Mouse (Mus musculus) lung, postnatal 0 days (tissue): ENCODE data around the gene Cuedc2. TPM values are rescaled to one million over a fixed set of nuclear protein-coding genes. Genes with fewer than 3 reads are reported as not detected.

Experiments
- ATAC-seq: fragments of 200-750 bp; cut with Nextera tagmentation; 2 replicates; pipeline ENCODE4 v1.8.0; 2017; ENCODE audit warnings: moderate library complexity
- DNase-seq: peaks from one replicate; pipeline ENCODE4 v3.0.0-alpha.2; 2016; ENCODE audit warnings: low spot score
- H3K27ac ChIP-seq: fragments of 300-500 bp; sonication (generic); 2 replicates; pipeline ENCODE4 v1.5.1; 2014; ENCODE audit warnings: antibody characterized with exemption, mild to moderate bottlenecking, low read length, mixed read lengths
- H3K27me3 ChIP-seq: fragments of 300-500 bp; sonication (generic); replicated peaks from 2 replicates; pipeline ENCODE4 v1.6.1; 2014; ENCODE audit warnings: low read length, mixed read lengths; ENCODE audit not compliant: insufficient read depth
- H3K36me3 ChIP-seq: fragments of 300-500 bp; sonication (generic); 2 replicates; pipeline ENCODE4 v1.6.1; 2014; ENCODE audit warnings: low read length, mixed read lengths; ENCODE audit not compliant: insufficient read depth
- H3K4me1 ChIP-seq: fragments of 300-500 bp; sonication (generic); 2 replicates; pipeline ENCODE4 v1.6.1; 2014; ENCODE audit warnings: antibody characterized with exemption, low read depth, low read length, mixed read lengths; ENCODE audit not compliant: insufficient read depth
- H3K4me2 ChIP-seq: fragments of 300-500 bp; sonication (generic); replicated peaks from 2 replicates; pipeline ENCODE4 v1.6.1; 2014; ENCODE audit warnings: low read depth, mild to moderate bottlenecking, low read length, moderate library complexity, mixed read lengths
- H3K4me3 ChIP-seq: fragments of 300-500 bp; sonication (generic); 2 replicates; pipeline ENCODE4 v1.5.1; 2014; ENCODE audit warnings: low read depth, low read length
- H3K9ac ChIP-seq: fragments of 300-500 bp; sonication (generic); replicated peaks from 2 replicates; pipeline ENCODE4 v1.6.1; 2014; ENCODE audit warnings: low read depth, mild to moderate bottlenecking
- H3K9me3 ChIP-seq: fragments of 300-500 bp; sonication (generic); 2 replicates; pipeline ENCODE4 v1.6.1; 2016; ENCODE audit warnings: low read length, mixed read lengths
- CTCF ChIP-seq: IDR thresholded peaks from 2 replicates; pipeline ENCODE4 v1.5.1; 2016; ENCODE audit warnings: antibody characterized with exemption, mild to moderate bottlenecking
- EP300 ChIP-seq: IDR thresholded peaks from 2 replicates; pipeline ENCODE4 v1.6.1; 2016; ENCODE audit warnings: antibody characterized with exemption, mild to moderate bottlenecking, control low read depth
- WGBS: fragments of 180-500 bp; shearing (Covaris S2); extraction: QIAGEN DNeasy Blood & Tissue Kit; methylation state at CpG from one replicate; pipeline ENCODE4 v1.1.7; 2014; 5-methylcytosine and 5-hydroxymethylcytosine counted together
- polyA plus RNA-seq: library from polyadenylated mRNA; unstranded; fragments of >200 nt; fragmentation: Nextera tagmentation; extraction: Ambion mirVana; gene quantifications from 2 replicates; pipeline ENCODE4 v1.2.1, GENCODE M21; 2015

The Cuedc2 gene
- polyA plus RNA-seq, 1 experiment from 2014 or later, result 99.9 TPM

GRCm38 (mm10) chr19:46311341-46311740 lies 27.2 kb downstream of the Cuedc2 start:
- ATAC-seq, result no peak

GRCm38 (mm10) chr19:46310312-46310865 lies 28.1 kb downstream of the Cuedc2 start:
- TF ChIP-seq CTCF (no peak), EP300 (no peak)
- H3K4me2 ChIP-seq, result no peak overlapping the region
- H3K9ac ChIP-seq, result no peak overlapping the region
- H3K9me3 ChIP-seq, result no peaks in the 10 kb centered on the region
- H3K36me3 ChIP-seq, result peaks cover 24% of the 10 kb centered on the region
- H3K27ac ChIP-seq, result no peak overlapping the region
- WGBS, result 90% methylated on average over 12 of the region's 12 CpGs
- DNase-seq, result no peak
- ATAC-seq, result no peak
- peaks cover 6% of the 10 kb centered on the region; the same call in 1 of the 2 replicates for H3K4me1 ChIP-seq
- H3K4me3 ChIP-seq, result no peak overlapping the region
- peaks cover 16% of the 10 kb centered on the region for H3K27me3 ChIP-seq

More at GRCm38 (mm10) chr19:46311341-46311740, 27.2 kb downstream of the Cuedc2 start:
- Histone ChIP-seq H3K36me3 (peaks cover 24% of the 10 kb centered on the region), H3K9ac (no peak overlapping the region), H3K27me3 (peaks cover 22% of the 10 kb centered on the region), H3K4me2 (no peak overlapping the region), H3K4me1 (0 out of 2 replicates have a peak, but pooled peaks cover 6% of the 10 kb centered on the region), H3K4me3 (no peak overlapping the region), H3K27ac (no peak overlapping the region), H3K9me3 (no peaks in the 10 kb centered on the region)
- TF ChIP-seq CTCF, result no peak
- TF ChIP-seq EP300, result no peak
- 89% methylated on average over 8 of the region's 9 CpGs for WGBS
- no peak for DNase-seq

- TF ChIP-seq CTCF (no peak), EP300 (no peak)
- peaks cover 6% of the 10 kb centered on the region; the same call in 1 of the 2 replicates for H3K4me1 ChIP-seq
- H3K9me3 ChIP-seq, result no peaks in the 10 kb centered on the region
- no peak overlapping the region for H3K4me3 ChIP-seq
- no peak for ATAC-seq
- no peak overlapping the region for H3K4me2 ChIP-seq
- H3K27me3 ChIP-seq, result peaks cover 10% of the 10 kb centered on the region
- DNase-seq, result no peak
- peaks cover 24% of the 10 kb centered on the region for H3K36me3 ChIP-seq
- H3K9ac ChIP-seq, result no peak overlapping the region
- whole genome bisulfite sequencing, result 78% methylated on average over 21 of the region's 21 CpGs
- no peak overlapping the region for H3K27ac ChIP-seq
Measured at GRCm38 (mm10) chr19:46309651-46310305, 28.7 kb downstream of the Cuedc2 start.

GRCm38 (mm10) chr19:46308706-46309435 lies 29.6 kb downstream of the Cuedc2 start:
- Histone ChIP-seq H3K4me2 (peak overlapping the region; percentile 56), H3K4me3 (peak overlapping the region; percentile 16; the same call in 1 of the 2 replicates), H3K4me1 (peaks cover 6% of the 10 kb centered on the region; the same call in 1 of the 2 replicates), H3K27ac (no peak overlapping the region), H3K27me3 (peaks cover 2% of the 10 kb centered on the region), H3K36me3 (peaks cover 24% of the 10 kb centered on the region), H3K9me3 (no peaks in the 10 kb centered on the region), H3K9ac (no peak overlapping the region)
- WGBS, result 1% methylated on average over 42 of the region's 47 CpGs
- ATAC-seq, result 0 out of 2 replicates have a peak, but pooled peaks have one; percentile 3
- TF ChIP-seq CTCF (peak; percentile 99), EP300 (no peak)
- peak; percentile 88 for DNase-seq

- Histone ChIP-seq H3K9ac (no peak overlapping the region), H3K27ac (no peak overlapping the region), H3K27me3 (no peaks in the 10 kb centered on the region), H3K9me3 (no peaks in the 10 kb centered on the region), H3K4me1 (peaks cover 6% of the 10 kb centered on the region; the same call in 1 of the 2 replicates), H3K4me2 (no peak overlapping the region), H3K4me3 (no peak overlapping the region), H3K36me3 (peaks cover 24% of the 10 kb centered on the region)
- DNase-seq (no peak), ATAC-seq (no peak)
- TF ChIP-seq CTCF (no peak), EP300 (no peak)
- WGBS, result 75% methylated on average over 16 of the region's 16 CpGs
Measured at GRCm38 (mm10) chr19:46308303-46308702, 30.2 kb downstream of the Cuedc2 start.

GRCm38 (mm10) chr19:46307781-46308180 lies 30.7 kb downstream of the Cuedc2 start:
- ATAC-seq (no peak), DNase-seq (no peak)
- Histone ChIP-seq H3K27ac (no peak overlapping the region), H3K9ac (no peak overlapping the region), H3K9me3 (no peaks in the 10 kb centered on the region), H3K4me3 (no peak overlapping the region), H3K36me3 (peaks cover 24% of the 10 kb centered on the region), H3K4me2 (no peak overlapping the region), H3K4me1 (peaks cover 6% of the 10 kb centered on the region; the same call in 1 of the 2 replicates), H3K27me3 (no peaks in the 10 kb centered on the region)
- no peak for TF ChIP-seq EP300
- TF ChIP-seq CTCF, result no peak
- WGBS, result 85% methylated on average over 16 of the region's 16 CpGs
